Mouse (Mus musculus) ovary, postnatal 36 days (tissue): ENCODE measurements around the gene Atp2b2.

Experiments used
- DNase-seq: peaks from one replicate; pipeline ENCODE4 v3.0.0; 2022; ENCODE audit warnings: low spot score, mixed read lengths

Atp2b2 gene

DNA sequence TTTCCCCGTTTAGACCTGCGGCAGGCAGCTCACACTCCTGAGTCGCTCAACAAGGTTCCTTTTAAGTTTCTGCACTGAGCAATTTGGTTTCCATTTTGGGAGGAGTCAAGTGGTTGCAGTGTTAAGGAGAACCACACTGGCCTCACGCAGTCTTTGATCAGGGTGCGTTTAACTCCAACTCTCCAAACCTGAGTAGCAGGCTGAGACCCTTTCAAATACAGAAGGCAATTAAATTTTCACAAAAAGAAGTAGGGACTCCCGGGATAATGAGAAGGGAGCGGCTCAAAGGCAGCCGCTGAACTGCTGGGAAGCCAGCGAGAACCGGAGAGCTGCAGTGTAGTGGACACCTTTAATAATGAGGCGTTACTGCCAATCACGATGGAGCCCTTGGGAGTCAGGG lies 100.1 kb downstream of the Atp2b2 start:
- no peak for DNase-seq

DNA sequence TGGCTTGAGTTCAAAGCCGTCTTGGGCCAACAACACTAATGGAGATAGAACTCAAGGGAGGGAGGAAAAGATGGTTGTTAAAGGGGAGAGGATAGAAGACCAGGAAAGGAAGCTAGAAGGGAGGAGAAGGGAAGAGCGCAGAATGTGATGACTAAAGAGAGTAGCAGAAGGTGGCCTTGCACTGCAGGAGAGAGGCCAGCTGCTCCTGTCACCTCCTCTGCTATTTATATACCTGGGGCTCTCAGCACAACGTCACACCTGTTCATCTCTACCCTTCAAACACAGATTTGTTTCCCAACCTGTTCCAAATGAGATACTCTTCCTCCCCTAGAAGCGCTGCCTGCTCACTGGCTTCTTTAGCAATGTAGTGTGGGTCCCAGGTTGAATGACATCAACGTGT lies 101.1 kb downstream of the Atp2b2 start:
- DNase-seq, result no peak

DNA sequence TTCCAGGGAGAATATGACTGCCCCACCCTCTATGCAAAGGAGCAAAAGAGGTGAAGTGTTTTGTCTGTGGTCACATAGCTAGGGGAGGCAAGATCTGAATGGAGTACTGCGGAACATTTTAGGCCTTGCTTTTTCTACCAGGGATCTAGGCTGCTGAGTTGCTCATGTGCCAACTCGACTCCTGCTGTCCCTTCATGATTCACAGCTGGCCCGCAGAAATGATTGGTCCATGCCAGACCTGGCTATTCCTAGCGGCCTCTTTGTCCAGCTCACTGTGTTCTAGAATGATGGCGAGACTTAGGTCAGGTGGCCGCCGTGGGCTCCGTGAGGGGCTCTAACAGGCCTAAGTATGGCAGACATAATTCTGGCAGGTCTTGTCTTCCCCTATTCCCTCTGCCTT lies 103.0 kb downstream of the Atp2b2 start:
- DNase-seq, result no peak

DNA sequence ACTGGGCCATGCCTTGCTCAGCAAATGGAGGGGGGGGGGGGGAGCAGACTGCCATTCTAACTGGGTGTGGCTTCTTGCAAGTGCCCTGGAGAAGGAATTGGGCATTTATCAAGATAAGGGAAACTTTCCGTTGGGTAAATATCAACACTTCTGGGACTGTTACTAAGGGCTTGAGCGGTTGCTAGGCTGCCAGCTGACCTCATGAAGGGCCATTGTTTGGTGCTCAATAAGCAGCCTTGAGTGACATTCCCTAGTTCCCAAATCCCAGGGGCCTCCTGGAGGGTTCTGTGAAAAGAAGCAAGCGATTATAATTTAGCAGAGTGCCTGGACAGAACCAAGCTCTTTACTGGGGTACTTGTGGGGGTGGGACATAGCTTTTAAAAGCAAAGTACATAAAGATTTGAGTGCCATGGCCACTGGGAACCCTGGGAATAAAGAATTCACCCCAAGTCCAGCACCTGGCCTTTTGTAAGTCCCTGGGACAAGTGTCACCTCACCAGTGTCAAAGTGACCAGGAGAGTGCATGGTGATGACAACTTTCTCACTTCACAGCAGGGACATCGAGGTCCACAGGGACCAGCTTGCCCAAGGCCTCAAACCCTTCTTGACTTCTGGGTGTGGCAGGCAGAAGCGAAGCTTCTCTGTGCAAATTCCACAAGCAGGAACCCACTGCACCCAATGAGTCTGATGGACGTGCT lies 105.5 kb downstream of the Atp2b2 start:
- DNase-seq, result no peak

DNA sequence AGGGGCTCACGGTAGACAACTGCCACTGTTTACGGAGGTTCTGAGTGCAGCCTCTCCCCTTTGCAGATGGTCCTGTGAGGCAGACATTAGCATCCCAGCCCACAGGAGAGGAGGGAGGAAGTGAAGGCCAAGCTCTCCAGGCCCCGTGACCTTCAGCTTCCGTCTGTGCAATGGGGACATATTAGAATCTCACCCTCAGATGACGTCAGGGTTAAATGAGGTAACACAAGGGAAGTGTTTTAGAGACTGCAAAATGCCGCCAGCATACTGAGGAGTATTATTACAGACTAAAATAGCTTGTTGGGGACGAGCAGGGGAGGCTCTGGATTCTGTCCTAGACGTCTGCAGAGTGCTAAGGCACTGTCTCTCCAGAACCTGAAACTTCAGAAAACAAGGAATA lies 106.3 kb downstream of the Atp2b2 start:
- no peak for DNase-seq

DNA sequence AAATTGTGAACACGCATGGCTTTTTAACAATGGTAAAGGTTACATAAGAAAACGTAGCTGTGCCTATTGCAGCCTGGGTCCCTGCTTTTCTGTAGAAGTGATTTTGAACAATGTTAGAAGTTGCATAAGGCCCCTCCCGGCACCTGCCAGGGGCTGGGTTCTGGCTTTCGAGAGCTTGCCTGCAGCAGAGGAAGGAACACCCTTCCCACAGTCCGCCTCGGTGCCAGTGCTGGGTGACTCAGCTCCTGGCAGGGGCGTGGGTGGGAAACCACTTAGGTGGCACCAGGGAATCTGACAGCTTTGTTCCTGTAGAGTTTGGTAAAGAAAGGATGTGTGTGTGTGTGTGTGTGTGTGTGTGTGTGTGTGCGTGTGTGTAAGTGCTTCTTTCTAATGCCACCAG lies 107.7 kb downstream of the Atp2b2 start:
- peak; percentile 34 for DNase-seq

DNA sequence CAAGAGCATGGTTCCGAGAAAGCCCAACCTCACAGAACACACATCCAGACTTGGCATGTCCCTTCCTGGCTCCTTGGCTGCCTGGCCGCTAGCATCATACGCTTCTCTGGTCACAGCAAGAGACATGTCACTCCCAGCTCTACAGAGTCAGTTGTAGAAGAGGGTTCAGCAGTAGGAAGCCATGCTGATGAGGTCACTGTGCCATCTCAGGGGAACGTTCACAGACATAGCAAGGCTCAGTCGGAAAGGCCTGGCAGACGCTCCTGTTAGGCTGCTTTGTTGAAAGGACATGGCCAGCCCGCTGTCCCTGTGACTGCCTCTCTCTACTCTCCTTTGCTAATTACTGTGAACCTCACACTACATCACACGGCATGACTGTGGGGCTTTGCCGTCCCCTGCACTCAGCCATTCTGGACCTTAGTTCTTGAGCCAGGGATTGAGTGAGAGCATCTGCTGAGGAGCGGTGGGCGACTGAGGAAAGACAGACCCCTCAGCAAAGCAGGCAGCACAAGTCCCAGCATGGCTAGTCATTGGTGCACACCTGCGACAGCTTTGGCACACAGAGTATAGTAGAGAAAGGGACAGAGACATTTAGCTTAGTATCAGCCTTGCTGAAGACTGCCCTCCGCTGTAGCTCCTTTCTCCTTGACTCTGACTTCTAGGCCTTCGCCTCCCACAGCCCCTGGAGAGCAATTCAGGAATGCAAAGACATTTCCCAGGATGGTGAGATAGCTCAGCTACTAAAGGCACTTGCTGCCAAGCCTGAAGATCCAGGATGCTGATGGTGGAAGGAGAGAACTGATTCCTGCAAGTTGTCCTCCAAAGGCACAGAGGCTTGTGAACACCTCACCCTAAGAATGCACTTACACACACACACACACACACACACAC lies 108.9 kb downstream of the Atp2b2 start:
- DNase-seq, result no peak

DNA sequence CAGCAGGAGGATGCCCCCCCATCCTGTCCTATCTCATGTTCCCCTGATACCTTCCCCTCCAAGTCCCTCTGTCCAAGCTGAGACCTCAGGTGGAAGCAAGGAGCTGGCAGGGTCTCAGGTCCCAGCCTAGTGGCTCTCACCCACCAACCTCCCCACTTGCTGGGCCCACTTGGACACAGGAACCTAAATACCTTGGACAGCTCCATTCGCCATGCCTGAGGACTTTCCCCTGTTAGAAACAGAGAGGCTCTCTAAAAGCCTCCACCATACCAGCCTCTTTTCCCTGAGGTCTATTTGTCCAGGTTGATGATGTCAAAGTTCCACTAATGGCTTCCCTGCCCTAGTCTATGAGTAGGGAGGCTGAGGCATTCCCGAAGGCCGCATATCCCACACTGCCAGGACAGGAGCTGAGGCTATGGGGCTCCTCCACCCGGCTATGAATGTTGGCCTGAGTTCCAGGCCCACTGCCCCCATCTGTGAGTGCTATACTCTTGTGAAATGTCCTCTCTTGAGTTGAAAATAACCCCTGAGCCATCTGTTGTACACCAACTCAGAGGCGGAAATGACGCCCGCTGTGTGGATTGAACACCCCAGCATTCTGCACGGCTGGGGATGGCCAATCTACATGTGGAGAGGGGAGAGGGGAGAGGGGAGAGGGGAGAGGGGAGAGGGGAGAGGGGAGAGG lies 113.1 kb downstream of the Atp2b2 start:
- no peak for DNase-seq

DNA sequence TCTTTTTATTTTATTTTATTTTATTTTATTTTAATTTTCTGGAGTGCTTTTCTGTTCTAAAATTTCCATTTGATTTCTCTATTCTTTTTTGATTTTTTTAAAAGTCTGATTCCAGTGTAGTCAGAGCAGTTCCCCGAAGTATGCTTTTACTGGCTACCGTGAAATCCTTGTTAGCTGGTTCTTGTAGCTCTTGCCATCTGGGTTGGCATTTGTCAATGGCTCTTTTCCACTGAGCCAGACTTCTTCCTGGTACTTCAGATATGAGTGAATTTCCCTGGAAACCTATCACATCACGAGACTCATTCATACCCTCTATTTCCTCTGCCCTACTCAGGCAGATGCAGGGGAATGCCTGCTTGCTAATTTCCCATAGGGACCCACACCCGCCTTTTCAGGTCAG lies 119.2 kb downstream of the Atp2b2 start:
- no peak for DNase-seq

DNA sequence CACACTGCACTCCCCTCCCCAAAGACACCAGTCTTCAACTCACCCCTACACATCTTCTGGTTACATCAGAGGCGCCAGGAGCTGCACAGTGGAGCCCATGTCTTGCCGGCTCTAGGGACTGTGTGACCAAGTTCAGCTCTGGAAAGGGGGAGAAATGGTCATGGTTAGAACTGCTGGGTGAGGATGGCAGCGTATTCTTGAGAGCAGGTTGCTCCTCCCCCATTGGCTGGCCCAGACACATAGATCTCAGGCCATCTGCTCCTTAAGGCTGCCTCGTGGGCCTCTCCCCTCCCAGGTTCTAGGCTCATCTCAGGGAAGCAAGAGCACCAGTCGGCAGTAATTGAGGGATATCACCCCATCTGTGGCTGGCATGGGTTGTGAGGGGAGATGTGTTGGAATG lies 121.9 kb downstream of the Atp2b2 start:
- no peak for DNase-seq

DNA sequence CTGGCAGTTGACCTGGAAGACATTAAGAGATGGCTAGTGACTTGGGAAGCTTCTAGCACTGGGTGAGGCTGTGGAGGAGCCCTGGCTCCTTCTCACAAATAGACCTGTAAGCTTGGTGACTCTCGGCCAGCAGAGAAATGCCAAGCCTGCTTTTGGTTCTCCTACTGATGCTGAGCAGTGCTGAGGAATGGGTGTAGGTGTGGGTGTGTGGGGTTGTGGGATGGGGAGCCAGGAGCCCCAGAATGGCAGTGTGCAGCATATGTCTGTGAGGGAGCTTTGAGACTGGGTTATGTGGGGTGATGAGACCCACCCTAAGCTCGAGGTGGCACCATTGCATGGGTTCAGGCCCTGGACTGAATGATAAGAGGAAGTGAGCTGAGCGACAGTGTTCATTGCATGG lies 129.7 kb downstream of the Atp2b2 start:
- DNase-seq, result no peak

DNA sequence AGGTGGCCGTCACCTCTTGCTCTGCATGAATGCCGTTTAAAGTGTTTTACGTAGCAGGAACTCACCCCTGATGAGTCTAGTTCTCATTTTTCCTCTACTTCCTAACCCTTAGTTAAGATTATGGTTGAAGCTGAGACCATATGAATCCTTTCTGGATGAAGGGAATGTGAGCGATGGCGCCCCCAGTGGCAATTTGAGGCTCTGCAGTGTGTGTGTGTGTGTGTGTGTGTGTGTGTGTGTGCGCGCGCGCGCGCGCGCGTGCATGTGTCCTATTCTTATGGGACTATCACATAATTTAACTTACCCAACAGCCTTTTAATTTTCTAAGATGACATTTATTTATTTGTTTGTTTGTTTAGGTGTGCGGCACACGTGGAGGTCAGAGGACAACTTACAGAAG lies 131.3 kb downstream of the Atp2b2 start:
- no peak for DNase-seq

DNA sequence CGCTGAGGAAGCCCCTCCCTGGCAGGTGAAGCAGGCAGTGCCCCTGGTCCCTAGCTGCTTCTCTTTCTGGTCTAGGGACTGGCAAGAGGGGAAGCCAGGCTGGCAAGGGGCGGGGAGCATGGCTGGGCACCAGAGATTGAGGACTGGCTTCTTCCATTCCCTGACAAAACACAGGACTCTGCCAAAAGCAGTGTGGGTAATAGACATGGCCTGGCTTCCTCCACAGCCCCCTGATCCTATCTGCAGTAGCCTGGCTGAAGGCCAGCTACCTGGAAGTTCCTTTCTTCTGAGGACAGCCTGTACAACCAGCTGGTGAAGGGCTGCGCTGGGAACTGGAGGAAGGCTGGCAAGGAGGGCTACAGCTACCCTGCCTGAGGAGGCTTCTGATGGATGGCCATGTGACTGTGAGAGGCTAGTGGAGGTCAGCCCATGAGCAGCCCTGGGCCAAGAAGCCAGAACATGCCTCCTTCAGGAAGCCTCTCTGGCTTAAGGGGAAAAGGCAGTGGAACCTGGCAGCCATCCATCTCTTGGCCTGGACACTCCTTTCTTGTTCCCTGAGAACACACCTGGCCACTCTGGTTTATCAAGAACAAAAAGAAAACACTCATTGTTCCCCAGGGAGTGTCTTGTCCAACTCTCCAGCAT lies 131.9 kb downstream of the Atp2b2 start:
- peak; percentile 23 for DNase-seq

DNA sequence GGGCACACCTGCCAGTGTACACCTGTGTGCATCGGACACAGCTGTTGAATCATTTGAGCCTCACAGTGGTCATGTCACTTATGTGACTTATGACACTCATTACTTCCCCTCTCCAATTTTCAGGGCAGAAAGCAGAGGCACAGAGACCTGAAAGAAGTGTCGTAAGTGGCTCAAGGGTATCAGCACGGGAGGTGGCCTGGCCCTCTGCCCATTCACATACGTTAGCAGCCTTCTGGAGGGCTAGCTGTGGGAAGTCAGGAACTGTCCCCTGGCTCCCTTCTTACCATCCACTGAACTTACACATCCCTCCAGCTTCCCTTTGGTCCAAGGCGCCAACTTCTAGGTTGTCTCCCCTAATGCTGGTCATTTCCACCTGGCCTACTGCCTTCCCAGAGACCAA lies 132.6 kb downstream of the Atp2b2 start:
- no peak for DNase-seq

DNA sequence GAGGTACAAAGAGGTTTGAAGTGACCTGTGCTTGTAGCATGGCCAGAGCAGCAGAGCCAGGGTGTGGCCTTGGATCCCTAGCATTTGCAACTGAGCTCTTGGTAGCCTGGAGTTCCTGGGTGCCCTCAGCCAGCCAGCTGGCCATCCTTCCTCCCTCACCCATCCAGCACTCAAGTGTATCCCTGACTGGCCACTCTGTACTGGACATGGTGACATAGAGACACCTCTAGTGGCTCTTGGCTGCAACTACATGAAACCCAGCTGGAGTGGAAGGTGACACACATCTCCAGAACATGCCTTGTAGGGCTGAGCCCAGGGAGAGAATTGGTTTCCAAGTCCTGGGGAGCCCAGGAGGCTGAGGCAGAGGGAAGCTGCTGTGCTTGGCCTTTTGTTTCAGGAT lies 134.3 kb downstream of the Atp2b2 start:
- no peak for DNase-seq

DNA sequence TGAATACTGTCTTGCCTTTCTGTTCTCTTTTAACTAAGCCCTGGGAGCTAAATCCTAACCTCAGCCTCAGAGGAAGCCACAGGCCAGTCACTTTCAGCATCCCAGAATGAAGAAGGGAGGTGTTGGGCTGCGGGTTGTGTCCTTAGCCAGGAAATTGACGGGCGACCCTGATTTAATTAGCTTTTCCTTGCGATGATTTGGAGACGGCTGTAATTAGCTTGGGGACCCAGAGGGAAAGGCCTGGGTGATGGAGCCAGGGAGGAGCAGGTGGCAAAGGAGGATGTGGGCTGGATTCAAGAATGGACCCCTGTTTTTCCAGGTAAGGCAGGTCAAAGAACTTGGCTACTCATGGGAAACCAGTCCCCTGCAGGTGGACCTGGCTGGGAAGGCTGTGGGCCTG lies 138.0 kb downstream of the Atp2b2 start:
- DNase-seq, result no peak

DNA sequence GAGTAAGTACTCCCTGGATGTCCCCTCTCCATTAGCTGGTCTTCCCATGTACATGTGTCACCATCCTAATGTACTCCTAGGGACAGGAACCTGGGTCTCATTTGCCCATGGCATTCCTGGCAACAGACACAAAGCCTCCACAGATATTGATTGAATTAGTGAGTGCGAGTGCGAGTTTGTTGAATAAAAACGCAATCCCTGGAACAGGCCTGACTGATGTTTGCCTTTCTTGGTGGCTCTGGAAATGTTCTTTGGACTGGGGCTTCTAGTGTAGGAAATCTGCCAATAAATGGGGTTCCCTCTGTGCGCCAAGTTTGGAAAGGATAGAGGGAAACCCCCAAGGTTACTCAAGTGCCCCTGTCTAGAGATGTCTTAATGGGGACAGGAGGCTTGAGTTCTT lies 146.4 kb downstream of the Atp2b2 start:
- no peak for DNase-seq

DNA sequence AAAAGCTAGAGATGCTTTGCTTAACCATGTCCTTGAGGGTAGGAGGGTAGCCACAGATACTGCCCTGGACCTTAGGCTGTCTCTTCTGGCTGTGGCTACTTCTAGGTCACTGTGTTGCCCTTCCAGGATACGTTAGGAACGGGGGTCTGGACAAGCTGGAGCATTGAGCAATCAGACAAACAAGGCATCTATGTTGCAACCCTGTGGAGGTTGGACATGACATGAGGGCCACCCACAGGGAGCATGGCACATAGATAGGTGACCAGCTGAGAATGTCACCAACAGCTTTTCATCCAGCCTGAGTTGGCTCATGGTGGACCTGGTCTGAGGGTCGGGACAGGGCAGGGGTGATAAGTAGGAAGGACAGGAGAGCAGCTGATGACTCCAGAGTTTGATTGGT lies 148.4 kb downstream of the Atp2b2 start:
- no peak for DNase-seq

DNA sequence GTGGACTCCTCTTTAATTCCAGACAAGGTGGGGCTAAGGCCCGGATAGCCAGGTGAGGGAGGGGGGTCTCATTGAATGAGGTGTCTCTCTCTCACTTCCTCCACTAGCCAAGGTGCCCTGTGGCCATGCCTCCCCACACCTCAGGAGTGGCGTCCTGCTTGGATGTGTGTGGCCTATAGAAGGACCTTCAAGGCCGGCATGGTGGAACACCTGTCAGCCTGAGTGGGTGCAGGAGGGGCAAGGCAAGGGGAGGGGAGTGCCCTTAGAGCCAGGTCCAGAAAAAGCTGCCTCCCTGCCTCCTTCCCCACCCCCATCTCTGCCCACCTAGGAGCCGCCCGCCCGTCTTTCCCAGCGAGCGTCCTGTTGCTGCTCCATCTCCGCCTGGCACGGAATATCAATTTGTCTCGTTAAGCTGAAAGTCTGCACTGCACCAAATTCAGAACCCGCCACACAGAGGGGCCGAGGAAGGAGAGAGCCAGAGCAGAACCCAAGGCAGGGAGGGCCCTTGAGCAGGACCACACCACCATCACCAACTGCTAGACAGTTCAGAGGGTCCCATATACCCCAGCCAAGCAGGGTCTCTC lies 150.2 kb downstream of the Atp2b2 start:
- DNase-seq, result no peak

DNA sequence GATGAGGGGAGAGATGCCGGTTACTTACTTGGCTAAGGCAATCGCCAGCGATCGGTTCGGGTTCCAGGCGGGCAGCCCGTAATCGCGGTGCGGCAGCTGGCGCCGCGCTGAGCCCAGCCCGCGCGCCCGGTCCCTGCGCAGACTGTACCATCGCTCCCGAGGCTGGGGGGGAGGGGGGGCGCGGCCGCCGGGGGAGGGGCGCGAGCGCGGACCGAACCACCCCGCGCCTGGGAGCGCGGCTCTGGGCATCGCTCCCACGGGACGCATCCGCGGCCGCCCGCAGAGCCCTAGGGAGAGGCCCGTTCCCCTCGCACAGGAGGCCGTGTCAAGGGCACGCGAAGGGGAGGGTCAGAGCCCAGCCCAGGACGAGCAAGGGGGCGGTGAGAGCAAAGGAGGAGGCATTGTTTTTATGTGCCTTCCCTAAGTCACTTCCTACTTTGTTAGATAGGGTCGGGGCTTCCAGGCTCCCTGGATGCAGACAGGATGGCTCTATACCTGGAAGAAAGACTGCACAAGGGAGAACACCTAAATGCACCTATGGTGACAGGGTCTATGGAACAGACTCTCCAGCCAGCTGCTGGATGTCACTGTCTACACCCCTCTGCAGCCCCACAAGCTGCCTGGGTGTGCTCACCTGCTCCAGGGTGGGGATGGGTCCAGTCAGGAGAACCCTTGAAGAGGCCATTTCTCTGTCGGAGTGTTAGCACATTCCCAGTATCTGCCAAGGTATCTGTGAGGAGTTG lies 151.0 kb downstream of the Atp2b2 start:
- no peak for DNase-seq

DNA sequence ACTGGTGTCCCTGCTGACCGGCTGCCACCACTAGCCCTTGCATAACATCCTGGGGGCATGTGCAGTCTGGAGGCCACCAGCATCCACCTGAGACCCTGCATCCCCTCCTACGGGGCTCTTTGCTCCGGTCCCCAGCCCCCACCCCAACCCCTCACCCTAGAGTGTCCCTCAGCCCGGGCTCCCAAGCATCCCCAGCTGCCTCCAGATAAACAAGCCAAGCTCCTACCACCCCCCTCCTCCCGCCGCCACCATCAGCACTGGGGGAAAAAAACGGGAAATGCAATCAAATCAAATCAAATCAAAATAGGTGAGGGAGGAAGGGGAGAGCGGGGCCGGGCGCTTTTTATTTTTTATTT lies 151.6 kb downstream of the Atp2b2 start:
- DNase-seq, result no peak
